Comparison of ENCODE assay signal across 9 mouse cellular contexts in genomic region chr13:83733231-83733990, GRCm38 (mm10).
A peak's percentile ranks its signal among the peaks of the same experiment; 100 is the strongest.
DNase-seq lines count a peak whose midpoint lies in the region; ATAC-seq lines count a peak whose summit lies in the region.
"Had no signal": no experiment of that assay in that cellular context is flagged by ENCODE, and none has a peak within 500 bp of the region (broad histone marks: within the 10 kb centered on the region; RNA-seq: fewer than 3 reads in every experiment).

No protein-coding gene starts in this region.

- H3K4me3 ChIP-seq in hindbrain, embryonic 15.5 days: peak overlapping the region; percentile 77
- peak overlapping the region; percentile 61 for H3K4me3 ChIP-seq in neural tube, embryonic 11.5 days (ENCODE audit: low read depth, low read length)

- no peaks in the 10 kb centered on the region for H3K4me1 ChIP-seq in hindbrain, embryonic 15.5 days (replicated peaks)
- H3K4me1 ChIP-seq in neural tube, embryonic 11.5 days (ENCODE audit: control insufficient read depth, insufficient read depth, low read length): no peaks in the 10 kb centered on the region

- H3K27ac ChIP-seq in hindbrain, embryonic 15.5 days (replicated peaks): peak overlapping the region; percentile 100
- peak overlapping the region; percentile 100 for H3K27ac ChIP-seq in neural tube, embryonic 11.5 days (ENCODE audit: low read depth, low read length)
- H3K27ac ChIP-seq: liver, embryonic 14.5 days had no signal

- H3K36me3 ChIP-seq in hindbrain, embryonic 15.5 days: no peaks in the 10 kb centered on the region
- no peaks in the 10 kb centered on the region for H3K36me3 ChIP-seq in neural tube, embryonic 11.5 days (ENCODE audit: control insufficient read depth, insufficient read depth, low read length)

- no peaks in the 10 kb centered on the region for H3K27me3 ChIP-seq in hindbrain, embryonic 15.5 days
- H3K27me3 ChIP-seq in neural tube, embryonic 11.5 days (ENCODE audit: control insufficient read depth, insufficient read depth, low read length): no peaks in the 10 kb centered on the region

- no peaks in the 10 kb centered on the region for H3K9me3 ChIP-seq in hindbrain, embryonic 15.5 days
- H3K9me3 ChIP-seq in neural tube, embryonic 11.5 days (ENCODE audit: control insufficient read depth, low read length): no peaks in the 10 kb centered on the region

- ATAC-seq in hindbrain, embryonic 15.5 days (ENCODE audit: low FRiP score, low read depth): no peak
- no peak for ATAC-seq in neural tube, embryonic 11.5 days (ENCODE audit: insufficient read depth, low FRiP score, low TSS enrichment)
- ATAC-seq in monocyte, adult 5-6 weeks (replicated peaks; ENCODE audit: insufficient number of reproducible peaks, low FRiP score, low TSS enrichment, poor library complexity, severe bottlenecking): no peak

- peak overlapping the region; percentile 78 for H3K4me2 ChIP-seq in hindbrain, embryonic 15.5 days
- H3K4me2 ChIP-seq in neural tube, embryonic 11.5 days (ENCODE audit: low read depth): peak overlapping the region; percentile 60

- DNase-seq in left cerebral cortex, postnatal 36 days (ENCODE audit: low spot score in 2 of 2): peak; percentile 42 to 48
- DNase-seq in left cerebral cortex, adult 11 months (ENCODE audit: low spot score): no peak
- DNase-seq in cerebellum, adult 9-11 months: peak; percentile 58
- peak; percentile 68 for DNase-seq in neural tube, embryonic 11.5 days (ENCODE audit: low spot score)
- no peak for DNase-seq in ovary, postnatal 14 days (ENCODE audit: low spot score)
- no peak for DNase-seq in adrenal gland, postnatal 4 days (ENCODE audit: low spot score in 2 of 2)

- H3K9ac ChIP-seq in hindbrain, embryonic 15.5 days: peak overlapping the region; percentile 99
- peak overlapping the region; percentile 90 for H3K9ac ChIP-seq in neural tube, embryonic 11.5 days (ENCODE audit: low read length)
- H3K9ac ChIP-seq: liver, embryonic 14.5 days had no signal

- intact Hi-C loops in left cerebral cortex, postnatal 36 days (cut with DNase I): no loop called here

- WGBS in hindbrain, embryonic 15.5 days: 1% methylated on average over 24 of the region's 24 CpGs
- WGBS in neural tube, embryonic 11.5 days: under 1% methylated on average over 24 of the region's 24 CpGs

Comparison
In these comparisons a context has a peak if more than half of its experiments do, and no peak if none do; other contexts are left out.
1. DNase-seq: peak in left cerebral cortex, postnatal 36 days (2 of 2), cerebellum, adult 9-11 months (single experiment) and neural tube, embryonic 11.5 days (single experiment); none in left cerebral cortex, adult 11 months (single experiment), ovary, postnatal 14 days (single experiment) and adrenal gland, postnatal 4 days (0 of 2).